Mouse (Mus musculus) yolk sac, embryonic 10.5 days (tissue): Measurements from ENCODE around the gene Nr2f2.

Experiments used
- DNase-seq: peaks from one replicate; pipeline ENCODE4 v3.0.0-alpha.2; 2017; ENCODE audit warnings: low spot score

Nr2f2 gene

DNA sequence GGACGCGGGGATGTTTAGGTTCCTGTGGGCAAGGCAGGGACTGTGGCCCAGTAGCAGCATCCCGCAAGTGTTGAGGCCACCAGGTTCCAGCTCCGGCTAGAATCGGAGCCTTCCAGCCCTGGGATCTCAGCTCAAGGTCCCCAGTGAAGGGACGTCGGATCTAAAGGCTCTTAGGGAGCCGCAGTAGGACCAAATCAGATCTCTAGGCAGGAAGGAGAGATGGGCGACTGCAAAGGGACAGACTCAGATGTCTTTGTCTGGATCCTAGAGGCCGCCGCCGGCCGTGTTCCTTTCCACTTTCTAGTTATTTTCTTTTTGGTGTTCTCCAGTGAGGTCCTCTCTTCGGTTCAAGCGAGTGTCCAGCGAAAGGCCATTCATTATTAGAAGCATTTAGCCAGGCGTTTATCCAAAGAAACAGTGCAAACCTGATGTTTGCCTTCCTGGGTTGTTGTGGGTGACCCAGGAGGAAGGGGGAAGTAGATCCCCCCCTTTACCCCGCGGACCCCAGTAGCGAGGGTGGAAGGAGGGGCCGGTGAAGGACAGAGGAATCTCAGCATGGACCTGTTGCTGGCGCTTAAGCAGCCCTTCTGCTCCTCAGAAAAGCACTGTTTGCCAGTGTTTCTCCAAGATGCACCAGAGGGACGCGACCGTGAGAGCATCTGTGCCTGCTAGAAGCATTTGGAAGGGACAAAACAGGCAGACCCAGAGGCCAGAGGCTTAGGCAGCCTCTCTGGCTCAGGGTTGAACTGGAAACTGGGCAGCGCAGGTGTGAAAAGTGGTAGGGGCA is 34.3 kb downstream of the Nr2f2 start:
- DNase-seq: no peak

DNA sequence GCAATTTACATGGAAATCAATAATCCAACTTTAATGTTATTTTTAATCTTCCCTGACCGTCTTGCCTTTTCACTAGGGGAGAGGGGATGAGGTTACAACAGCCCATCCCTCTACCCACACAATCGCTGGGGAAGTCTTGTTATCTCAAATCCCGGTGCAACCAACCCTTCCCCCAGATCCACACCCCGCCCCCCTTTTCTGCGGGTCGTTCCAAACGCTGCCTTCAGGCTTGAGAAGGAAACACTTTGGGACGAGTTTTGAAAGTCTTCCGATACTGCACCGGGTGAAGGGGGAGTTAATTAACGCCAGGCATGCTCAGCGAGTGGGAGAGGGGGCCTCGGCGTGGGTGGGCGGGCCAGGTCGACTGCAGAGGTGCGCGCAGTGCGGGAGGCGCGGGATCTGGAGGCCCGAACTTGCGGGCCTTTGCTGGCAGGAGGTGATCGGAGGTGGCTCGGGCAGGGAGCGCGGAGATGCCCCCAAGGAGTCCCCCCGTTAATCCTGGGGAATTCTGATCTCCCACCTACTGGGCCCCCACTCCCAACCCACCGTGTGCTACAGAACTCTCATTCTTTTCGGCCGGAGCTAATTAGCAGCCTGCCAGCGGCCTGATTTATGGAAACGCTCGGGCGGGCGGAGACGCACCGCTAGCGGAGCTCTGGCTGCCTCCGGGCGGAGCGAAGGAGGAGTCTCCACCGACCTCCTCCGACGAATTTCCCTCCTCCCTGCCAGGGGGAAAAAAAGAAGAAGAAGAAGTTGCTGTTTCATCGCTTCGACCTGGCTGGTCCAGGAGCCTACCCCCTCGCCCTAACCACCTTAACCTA is 35.1 kb downstream of the Nr2f2 start:
- peak; percentile 73 for DNase-seq

DNA sequence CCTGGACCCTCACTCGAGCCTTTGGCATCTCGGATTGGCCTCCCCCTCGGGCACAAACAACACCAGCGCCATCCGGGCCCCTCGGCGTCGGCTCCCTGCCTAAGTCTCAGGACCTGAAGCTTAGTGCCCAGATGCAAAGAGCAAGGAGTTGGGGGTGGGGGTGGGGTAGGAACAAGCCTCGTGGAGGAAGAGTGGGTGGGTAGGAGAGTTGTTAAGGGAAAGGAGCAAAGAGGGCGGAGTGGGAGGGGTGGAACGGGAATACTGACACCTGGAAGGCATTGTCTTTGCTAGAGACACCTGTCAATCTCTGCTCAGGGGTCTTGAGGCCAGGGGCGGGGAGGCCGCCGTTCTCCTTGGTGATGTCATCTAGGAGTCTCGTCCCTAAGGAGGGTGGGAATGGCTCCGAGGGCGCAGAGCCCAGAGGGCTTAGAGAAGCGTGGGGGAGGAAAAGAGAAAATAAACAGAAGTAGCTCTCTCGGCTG is 35.7 kb downstream of the Nr2f2 start:
- peak; percentile 24 for DNase-seq

DNA sequence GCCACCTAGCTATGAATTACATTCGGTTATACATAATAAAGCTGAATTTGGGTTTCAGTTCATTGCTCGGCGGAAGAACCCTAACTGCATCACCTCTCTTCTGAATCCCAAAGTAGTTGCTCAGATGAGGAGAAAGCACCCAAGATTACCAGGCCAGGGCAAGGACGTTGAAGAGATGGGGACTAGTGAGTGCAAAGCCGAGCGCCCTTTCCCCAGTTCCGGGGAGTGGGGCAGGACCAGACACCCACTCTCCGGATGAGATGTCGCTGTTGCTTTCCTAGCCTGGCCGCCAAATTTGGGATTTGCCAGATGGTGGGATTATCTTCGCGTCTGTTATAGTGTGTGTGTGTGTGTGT is 36.4 kb downstream of the Nr2f2 start:
- DNase-seq: no peak

DNA sequence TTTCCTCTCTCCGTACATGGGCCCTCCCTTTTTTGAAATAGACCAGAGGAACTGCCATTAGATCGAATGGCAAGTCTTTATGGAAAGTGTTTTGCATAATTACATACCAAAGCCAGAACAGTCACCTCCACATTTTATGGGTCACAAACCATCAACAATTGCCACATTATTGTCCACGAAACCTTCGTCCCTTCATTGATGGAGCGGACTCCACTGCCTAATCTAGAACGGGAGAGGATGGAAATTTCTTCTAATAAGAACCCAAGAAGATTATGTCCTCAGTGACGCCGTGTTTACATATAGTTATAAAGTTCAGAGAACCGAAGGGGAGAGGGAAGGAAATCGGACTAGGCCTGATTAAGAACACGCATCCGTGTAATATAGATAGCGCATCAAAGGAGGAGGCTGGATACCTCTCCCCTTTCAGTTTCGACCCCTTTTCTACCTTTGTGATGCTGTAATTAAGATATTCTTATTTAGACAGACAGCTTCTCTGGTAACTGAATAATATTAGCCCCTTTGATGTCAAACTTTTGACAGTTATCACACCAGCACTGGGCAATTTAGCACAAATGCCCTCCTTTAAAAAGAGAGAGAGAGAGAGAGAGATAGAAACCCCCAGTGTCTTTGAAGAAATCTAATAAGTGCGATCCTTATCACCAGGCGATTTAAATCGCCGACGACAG is 36.9 kb downstream of the Nr2f2 start:
- no peak for DNase-seq

DNA sequence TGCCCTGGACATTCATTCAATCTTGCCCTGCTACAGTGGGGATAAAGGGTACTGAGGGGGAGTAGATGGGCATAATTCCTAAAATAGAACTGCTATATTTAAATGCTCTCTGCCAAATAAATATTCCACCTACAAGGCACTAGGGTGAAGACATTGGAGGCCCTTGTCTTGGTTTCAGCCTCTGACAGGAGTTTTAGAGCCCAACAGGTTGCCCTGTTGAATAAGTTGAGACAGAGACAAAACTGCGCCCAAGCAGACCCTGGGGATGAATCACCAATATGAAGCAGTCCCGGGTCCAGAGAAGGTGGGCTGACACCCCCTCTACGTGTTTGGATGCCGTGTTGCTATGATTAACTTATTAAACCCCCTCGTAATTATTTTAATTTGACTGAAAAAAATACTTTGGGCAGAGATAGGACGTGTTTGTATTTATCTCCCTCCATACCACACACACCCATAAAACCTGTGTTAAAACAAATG is 37.5 kb downstream of the Nr2f2 start:
- no peak for DNase-seq

DNA sequence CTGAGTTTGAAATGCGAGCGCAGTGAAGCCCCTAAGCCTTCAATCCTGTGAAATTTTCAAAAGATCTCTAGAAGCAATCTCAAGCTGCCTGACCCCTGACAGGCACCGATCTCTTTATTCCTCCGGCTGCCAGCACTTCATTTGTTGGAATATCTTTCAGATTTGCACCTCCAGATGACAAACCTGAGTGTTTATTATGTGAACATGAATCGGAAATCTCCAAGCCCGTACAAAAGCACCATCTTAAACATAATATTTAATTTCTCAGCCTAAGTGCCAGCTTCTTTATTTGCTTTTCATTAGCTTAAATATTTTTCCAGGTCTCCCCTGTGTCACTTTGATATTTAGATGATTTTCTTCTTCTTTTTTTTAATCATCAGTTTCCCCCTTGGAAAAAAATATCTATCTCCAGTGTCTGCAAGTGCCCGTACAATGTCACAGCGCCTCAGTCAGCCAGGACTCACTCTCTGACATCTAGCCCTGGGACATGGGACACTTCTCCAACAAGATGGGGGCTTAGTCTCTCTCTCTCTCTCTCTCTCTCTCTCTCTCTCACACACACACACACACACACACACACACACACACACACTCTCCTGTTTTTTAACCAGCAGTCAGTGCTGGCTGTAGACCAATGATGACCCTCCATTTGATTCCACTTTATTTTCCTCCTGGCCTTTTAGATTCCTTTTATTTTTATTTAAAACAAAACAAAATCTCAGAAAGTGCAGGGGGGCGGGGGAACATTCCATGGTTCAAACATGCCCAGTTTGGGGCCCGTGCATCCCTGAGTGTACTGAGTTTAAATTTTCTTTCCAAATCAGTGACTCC is 38.1 kb downstream of the Nr2f2 start:
- DNase-seq: no peak

DNA sequence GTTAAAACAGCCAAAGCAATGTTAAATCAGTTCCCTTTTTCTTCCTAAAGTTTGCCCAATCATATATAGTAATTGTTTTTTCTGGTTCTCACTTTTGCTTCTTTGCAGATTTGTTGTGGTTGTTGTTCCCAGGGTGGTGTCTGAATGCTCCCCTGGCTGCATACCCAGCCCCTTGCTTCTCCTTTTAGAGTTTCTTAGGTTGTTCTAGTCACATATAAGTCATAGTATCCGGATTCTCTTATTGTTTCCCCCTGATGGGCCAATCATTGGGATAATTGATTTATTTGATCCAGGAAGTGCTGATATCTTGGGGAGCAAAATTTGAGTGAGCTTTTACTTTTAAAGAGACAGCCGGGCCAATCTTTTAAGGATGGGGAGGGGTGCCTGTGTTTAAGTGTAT is 39.3 kb downstream of the Nr2f2 start:
- no peak for DNase-seq

DNA sequence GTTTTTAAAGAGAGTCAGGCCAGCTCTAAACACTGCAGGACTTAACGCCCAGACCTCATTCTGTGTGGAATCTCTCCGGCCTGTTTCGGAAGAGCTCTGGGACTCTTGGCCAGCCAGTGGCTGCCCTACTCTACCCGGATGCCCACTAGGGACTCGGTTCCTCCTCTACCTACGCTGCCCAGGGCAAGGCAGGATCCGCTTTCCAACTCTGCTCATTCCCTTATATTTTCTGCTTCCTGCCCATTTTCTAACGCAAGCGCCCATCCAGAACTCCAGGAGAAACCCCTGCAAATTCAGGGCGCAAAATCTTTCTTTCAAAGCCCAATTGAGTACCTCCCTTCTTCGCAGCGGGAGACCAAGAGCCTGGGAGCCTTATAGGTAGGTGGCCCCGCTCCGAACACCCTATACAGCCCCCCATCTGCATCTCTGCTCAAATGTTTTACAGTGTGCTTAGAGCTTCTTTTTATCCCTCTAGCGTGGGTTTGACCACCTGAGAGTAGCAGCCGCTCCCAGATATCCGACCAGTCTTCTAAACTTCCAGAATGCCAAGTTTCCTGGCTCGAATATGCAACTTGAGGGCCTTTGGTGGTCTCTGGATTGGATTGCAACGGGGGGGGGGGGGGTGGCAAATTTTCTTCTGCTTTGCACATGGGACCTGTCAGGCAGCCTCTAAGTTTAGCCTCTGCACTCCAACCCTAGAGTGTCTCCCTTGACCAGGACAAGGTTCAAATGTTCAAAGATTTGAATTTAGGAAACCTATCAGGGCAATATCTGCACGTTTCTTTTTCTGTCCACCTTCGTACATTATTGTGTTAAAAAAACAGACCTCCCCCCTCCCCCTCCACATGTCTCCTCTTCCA is 40.1 kb downstream of the Nr2f2 start:
- DNase-seq: no peak

DNA sequence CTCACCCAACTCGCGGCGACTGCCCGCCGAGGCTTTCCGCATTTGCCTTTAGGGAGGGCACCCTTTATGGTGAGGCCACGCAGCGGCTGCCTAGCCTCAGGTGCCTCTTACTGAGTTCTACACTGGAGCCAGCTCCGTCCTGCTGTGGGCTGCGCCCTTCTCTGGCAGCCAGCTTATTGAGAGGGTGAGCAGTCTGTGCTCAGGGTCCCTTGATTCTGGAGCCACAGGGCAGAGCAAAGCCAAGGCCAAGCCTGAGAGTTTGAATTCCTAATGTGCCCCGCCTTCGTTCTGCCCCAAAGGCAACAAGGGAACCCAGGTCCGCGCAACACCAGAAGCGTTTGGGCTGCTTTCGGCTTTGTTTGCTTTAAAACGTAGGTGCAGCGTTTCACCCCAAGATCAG is 41.2 kb downstream of the Nr2f2 start:
- no peak for DNase-seq

DNA sequence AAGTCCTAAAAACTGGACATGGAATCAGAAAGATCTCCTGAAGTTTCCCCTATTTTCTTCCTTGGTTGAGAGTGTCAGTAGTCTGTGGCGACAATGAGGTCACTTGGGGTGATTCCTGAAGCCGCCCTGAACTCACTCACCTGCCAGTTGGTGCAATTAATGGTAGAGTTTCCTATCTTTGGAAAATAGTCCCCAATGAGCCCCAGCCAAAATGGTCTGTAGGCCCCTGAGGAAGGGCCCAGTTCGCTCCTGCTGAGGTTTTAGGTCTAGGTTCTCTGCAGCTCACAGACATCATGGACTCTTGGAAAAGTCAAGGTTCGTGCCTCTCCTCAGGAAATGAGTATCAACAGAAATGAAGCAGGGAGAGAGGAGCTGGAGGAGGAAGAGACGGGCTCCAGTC is 42.0 kb downstream of the Nr2f2 start:
- no peak for DNase-seq

DNA sequence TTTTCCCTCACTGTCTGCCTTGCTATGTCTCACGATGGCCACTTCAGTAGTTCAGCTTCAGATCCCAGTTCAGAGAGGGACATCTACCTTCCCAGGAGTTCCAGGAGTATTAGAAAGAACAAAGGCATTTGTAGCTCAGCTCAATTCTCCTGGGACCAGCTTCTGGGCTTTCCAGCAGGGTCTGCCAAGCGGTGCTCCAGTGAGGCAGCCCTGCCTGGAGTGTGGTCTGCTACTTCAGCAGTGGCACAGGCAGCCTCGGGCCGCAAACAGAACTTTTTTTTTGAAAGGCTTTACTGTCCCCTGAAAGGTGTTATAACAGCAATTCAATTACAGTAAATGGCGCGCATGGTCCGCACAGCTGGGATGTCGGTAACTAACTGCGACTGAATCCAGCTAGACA is 42.5 kb downstream of the Nr2f2 start:
- DNase-seq: no peak

DNA sequence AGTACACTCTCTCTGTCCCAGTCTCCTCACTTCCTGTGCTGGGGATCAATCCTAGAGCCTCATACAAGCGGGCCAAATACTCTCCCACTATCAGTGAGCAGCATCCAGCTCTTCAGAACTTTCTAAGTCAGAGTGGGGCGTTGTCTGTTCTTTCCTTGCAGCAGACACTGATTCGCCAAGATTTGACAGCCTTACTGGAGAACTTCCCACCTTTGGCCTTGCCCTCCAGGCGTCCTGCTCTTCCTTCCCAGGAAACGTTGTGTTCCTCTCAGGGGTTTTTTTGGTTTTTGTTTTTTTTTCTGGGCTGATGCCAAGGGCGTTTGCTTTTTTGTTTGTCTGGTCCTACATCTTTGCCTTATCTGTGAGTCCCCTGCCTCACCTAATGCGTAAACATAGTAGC is 60.8 kb downstream of the Nr2f2 start:
- no peak for DNase-seq

DNA sequence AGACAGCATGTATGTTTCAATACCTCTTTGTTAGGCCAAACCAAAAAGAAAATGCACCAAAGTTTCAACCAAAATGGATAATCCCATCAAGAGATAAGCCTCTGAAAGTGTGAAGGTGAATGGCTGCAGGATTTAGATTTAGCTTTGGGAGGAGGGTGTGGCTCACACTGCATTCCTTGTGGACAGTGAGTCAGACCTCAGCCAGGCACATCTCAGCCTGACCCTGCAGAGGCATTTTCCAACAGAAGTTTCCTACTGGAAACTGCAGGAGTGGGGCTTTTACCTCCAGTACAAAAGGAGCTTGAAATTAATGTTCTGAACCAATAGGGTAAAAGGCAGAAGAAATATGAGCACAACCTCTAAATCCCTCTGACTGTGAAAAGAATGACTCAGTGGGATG is 62.1 kb downstream of the Nr2f2 start:
- no peak for DNase-seq
